ENCODE assay signal across 31 mouse cellular contexts in the genomic region with DNA sequence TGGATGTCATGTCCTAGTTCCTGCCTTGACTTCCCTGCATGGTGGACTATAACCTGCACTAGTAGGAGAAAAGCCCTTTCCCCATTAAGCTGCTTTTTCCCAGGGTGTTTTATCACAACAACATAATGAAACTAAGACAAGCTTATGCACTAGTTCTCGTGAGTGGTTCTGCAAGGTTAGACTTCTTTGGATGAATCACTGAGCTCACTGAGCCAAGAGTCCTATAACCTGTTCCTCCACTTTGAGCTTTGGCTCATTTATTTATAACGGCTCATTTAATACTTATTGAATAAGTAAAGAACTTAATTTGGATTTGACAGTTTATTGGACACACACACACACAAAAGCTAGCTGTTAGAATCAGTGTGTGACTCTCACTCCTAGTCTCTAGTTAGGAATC. TPM values are rescaled to one million over a fixed set of nuclear protein-coding genes. Genes with fewer than 3 reads are reported as not detected.
DNase-seq lines count a peak whose midpoint lies in the region; ATAC-seq and TF ChIP-seq lines count a peak whose summit lies in the region.
"Had no signal": no experiment of that assay in that cellular context is flagged by ENCODE, and none has a peak within 500 bp of the region (broad histone marks: within the 10 kb centered on the region; RNA-seq: fewer than 3 reads in every experiment).

No protein-coding gene starts in this region.

- no peaks in the 10 kb centered on the region for H3K9me3 ChIP-seq in kidney, embryonic 15.5 days (replicated peaks)
- H3K9me3 ChIP-seq in kidney, postnatal 0 days (replicated peaks; ENCODE audit: low read length) = no peaks in the 10 kb centered on the region
- no peaks in the 10 kb centered on the region for H3K9me3 ChIP-seq in stomach, postnatal 0 days (ENCODE audit: control insufficient read depth, low read length)
- H3K9me3 ChIP-seq: embryonic facial prominence, embryonic 12.5 days; embryonic facial prominence, embryonic 15.5 days; forebrain, embryonic 12.5 days had no signal

- H3K27me3 ChIP-seq in kidney, adult 2 months (replicated peaks; ENCODE audit: control insufficient read depth, insufficient read depth, low read length) = no peaks in the 10 kb centered on the region; the same call in 1 of the 2 replicates
- no peaks in the 10 kb centered on the region for H3K27me3 ChIP-seq in kidney, embryonic 15.5 days
- no peaks in the 10 kb centered on the region for H3K27me3 ChIP-seq in kidney, postnatal 0 days (ENCODE audit: insufficient read depth, low read length)
- H3K27me3 ChIP-seq in stomach, postnatal 0 days (ENCODE audit: control insufficient read depth, insufficient read depth, low read length) = no peaks in the 10 kb centered on the region
- H3K27me3 ChIP-seq: embryonic facial prominence, embryonic 12.5 days; embryonic facial prominence, embryonic 15.5 days; forebrain, embryonic 12.5 days had no signal

- intact Hi-C loops in left cerebral cortex, postnatal 36 days (cut with DNase I) = no loop called here

- TF ChIP-seq EP300 in stomach, postnatal 0 days (optimal IDR thresholded peaks at IDR 0.05) = no peak

- no peaks in the 10 kb centered on the region for H3K4me1 ChIP-seq in kidney, adult 2 months (ENCODE audit: control insufficient read depth, insufficient read depth, low read length)
- no peaks in the 10 kb centered on the region for H3K4me1 ChIP-seq in kidney, embryonic 15.5 days
- H3K4me1 ChIP-seq in kidney, postnatal 0 days (replicated peaks; ENCODE audit: insufficient read depth, low read length) = no peaks in the 10 kb centered on the region
- no peaks in the 10 kb centered on the region for H3K4me1 ChIP-seq in stomach, postnatal 0 days (replicated peaks; ENCODE audit: control insufficient read depth, insufficient read depth)
- H3K4me1 ChIP-seq: embryonic facial prominence, embryonic 12.5 days; embryonic facial prominence, embryonic 15.5 days; forebrain, embryonic 10.5 days; forebrain, embryonic 12.5 days had no signal

- no peak overlapping the region for H3K4me2 ChIP-seq in kidney, embryonic 15.5 days
- no peak overlapping the region for H3K4me2 ChIP-seq in kidney, postnatal 0 days (ENCODE audit: low read length)
- H3K4me2 ChIP-seq in stomach, postnatal 0 days (replicated peaks; ENCODE audit: low read depth) = no peak overlapping the region
- H3K4me2 ChIP-seq: embryonic facial prominence, embryonic 12.5 days; embryonic facial prominence, embryonic 15.5 days; forebrain, embryonic 12.5 days had no signal

- TF ChIP-seq CTCF in kidney, adult 2 months (conservative IDR thresholded peaks at IDR 0.05; ENCODE audit: insufficient read depth, insufficient read length, low read depth, low read length) = no peak
- no peak for TF ChIP-seq CTCF in kidney, postnatal 0 days (IDR thresholded peaks at IDR 0.05; ENCODE audit: low read depth)
- TF ChIP-seq CTCF in stomach, postnatal 0 days (IDR thresholded peaks at IDR 0.05; ENCODE audit: low read depth) = no peak

- H3K9ac ChIP-seq in kidney, embryonic 15.5 days = no peak overlapping the region
- no peak overlapping the region for H3K9ac ChIP-seq in kidney, postnatal 0 days (ENCODE audit: low read depth, low read length)
- no peak overlapping the region for H3K9ac ChIP-seq in stomach, postnatal 0 days (ENCODE audit: low read length)
- H3K9ac ChIP-seq: embryonic facial prominence, embryonic 12.5 days; embryonic facial prominence, embryonic 15.5 days; forebrain, embryonic 12.5 days had no signal

- DNase-seq in kidney, adult 9 months = peak; percentile 7
- no peak for DNase-seq in kidney, adult 2 months
- no peak for DNase-seq in kidney, postnatal 10 days
- no peak for DNase-seq in kidney, postnatal 0 days (ENCODE audit: low spot score)
- DNase-seq in kidney, postnatal 14 days = no peak
- no peak for DNase-seq in stomach, postnatal 0 days (ENCODE audit: low spot score)
- no peak for DNase-seq in left cerebral cortex, postnatal 36 days (ENCODE audit: low spot score in 2 of 2)
- DNase-seq: adrenal gland, adult 2 months; adrenal gland, postnatal 10 days; adrenal gland, postnatal 25 days; cerebellum, adult 11 months; cerebellum, adult 18-20 months; cerebellum, adult 8-10 months; cerebellum, adult 9-11 months; cerebellum, postnatal 14 days; cerebellum, postnatal 36 days; embryo, embryonic 11 days had no signal

- TF ChIP-seq POLR2A in kidney, adult 2 months (IDR thresholded peaks at IDR 0.05; ENCODE audit: low read depth, low read length) = no peak

- no peaks in the 10 kb centered on the region for H3K36me3 ChIP-seq in kidney, adult 2 months (ENCODE audit: control insufficient read depth, insufficient read depth, low read length)
- H3K36me3 ChIP-seq in kidney, embryonic 15.5 days = no peaks in the 10 kb centered on the region
- H3K36me3 ChIP-seq in kidney, postnatal 0 days (ENCODE audit: insufficient read depth, low read length) = no peaks in the 10 kb centered on the region
- H3K36me3 ChIP-seq in stomach, postnatal 0 days (ENCODE audit: control insufficient read depth, insufficient read depth, low read length) = no peaks in the 10 kb centered on the region
- H3K36me3 ChIP-seq: embryonic facial prominence, embryonic 12.5 days; embryonic facial prominence, embryonic 15.5 days; forebrain, embryonic 10.5 days; forebrain, embryonic 12.5 days had no signal

- no peak overlapping the region for H3K27ac ChIP-seq in kidney, adult 2 months (ENCODE audit: insufficient read depth, low read depth, low read length)
- H3K27ac ChIP-seq in kidney, embryonic 15.5 days = peak overlapping the region; percentile 60; the same call in 1 of the 2 replicates
- no peak overlapping the region for H3K27ac ChIP-seq in kidney, postnatal 0 days
- H3K27ac ChIP-seq in stomach, postnatal 0 days (replicated peaks) = 0 out of 2 replicates have a peak overlapping the region, but pooled peaks have one; percentile 13
- H3K27ac ChIP-seq: embryonic facial prominence, embryonic 12.5 days; embryonic facial prominence, embryonic 15.5 days; forebrain, embryonic 10.5 days; forebrain, embryonic 12.5 days had no signal

- no peak overlapping the region for H3K4me3 ChIP-seq in kidney, adult 2 months (ENCODE audit: insufficient read depth, low read depth, low read length)
- no peak overlapping the region for H3K4me3 ChIP-seq in kidney, embryonic 15.5 days (replicated peaks)
- no peak overlapping the region for H3K4me3 ChIP-seq in kidney, postnatal 0 days (replicated peaks; ENCODE audit: low read depth, low read length)
- H3K4me3 ChIP-seq in stomach, postnatal 0 days (ENCODE audit: low read depth, low read length) = no peak overlapping the region
- H3K4me3 ChIP-seq: embryonic facial prominence, embryonic 12.5 days; embryonic facial prominence, embryonic 15.5 days; erythroblast, embryonic 14.5 days; forebrain, embryonic 10.5 days; forebrain, embryonic 12.5 days had no signal

- WGBS in kidney, adult 2 months = 43% methylated on average over 2 of the region's 2 CpGs
- 67% methylated on average over 2 of the region's 2 CpGs for WGBS in kidney, embryonic 15.5 days
- 52% methylated on average over 2 of the region's 2 CpGs for WGBS in kidney, postnatal 0 days
- WGBS in stomach, postnatal 0 days = 49% methylated on average over 2 of the region's 2 CpGs

- peak; percentile 70; the same call in 1 of the 2 replicates for ATAC-seq in kidney, embryonic 15.5 days (replicated peaks; ENCODE audit: low FRiP score)
- ATAC-seq in kidney, postnatal 0 days (replicated peaks; ENCODE audit: low FRiP score, low read depth) = peak; percentile 72; the same call in 1 of the 2 replicates
- ATAC-seq in stomach, postnatal 0 days (ENCODE audit: low FRiP score, low TSS enrichment) = no peak
- ATAC-seq: forebrain, embryonic 14.5 days; forebrain, embryonic 16.5 days had no signal

RNA-seq across cellular contexts. Expression of a gene that starts 16.7 kb away (rescaled TPM):
- not detected in 2 replicates for polyA plus RNA-seq in kidney, adult 2 months (2012; rRNA removed)
- polyA plus RNA-seq in kidney, embryonic 15.5 days (2015; fragmentation: Nextera tagmentation; extraction: Ambion mirVana) = not detected in 2 replicates
- polyA plus RNA-seq in kidney, postnatal 0 days (2015; fragmentation: Nextera tagmentation; extraction: Ambion mirVana) = 0.13 and 0.28 TPM in 2 replicates
- not detected in 2 replicates for polyA plus RNA-seq in stomach, postnatal 0 days (2015; fragmentation: Nextera tagmentation; extraction: Ambion mirVana)
- not detected for total RNA-seq in left cerebral cortex, postnatal 36 days (2021)
- total RNA-seq: adrenal gland, adult 2 months; adrenal gland, postnatal 10 days; adrenal gland, postnatal 25 days; adrenal gland, postnatal 4 days; common myeloid progenitor, adult 5-6 weeks; ES-E14; MEL had no signal
- polyA plus RNA-seq: adrenal gland, adult 2 months; brain, embryonic 14.5 days; C2C12; embryonic facial prominence, embryonic 12.5 days; embryonic facial prominence, embryonic 15.5 days; erythroblast, embryonic 14.5 days; forebrain, embryonic 10.5 days; forebrain, embryonic 12.5 days; forebrain, embryonic 14.5 days; forebrain, embryonic 16.5 days had no signal

Comparison
In these comparisons a context has a peak if more than half of its experiments do, and no peak if none do; other contexts are left out.
1. H3K27ac ChIP-seq: peak in kidney, embryonic 15.5 days (single experiment) and stomach, postnatal 0 days (single experiment); none in kidney, adult 2 months (single experiment) and kidney, postnatal 0 days (single experiment).